Mouse (Mus musculus): ENCODE measurements around the gene Med27.

The Med27 gene

DNA sequence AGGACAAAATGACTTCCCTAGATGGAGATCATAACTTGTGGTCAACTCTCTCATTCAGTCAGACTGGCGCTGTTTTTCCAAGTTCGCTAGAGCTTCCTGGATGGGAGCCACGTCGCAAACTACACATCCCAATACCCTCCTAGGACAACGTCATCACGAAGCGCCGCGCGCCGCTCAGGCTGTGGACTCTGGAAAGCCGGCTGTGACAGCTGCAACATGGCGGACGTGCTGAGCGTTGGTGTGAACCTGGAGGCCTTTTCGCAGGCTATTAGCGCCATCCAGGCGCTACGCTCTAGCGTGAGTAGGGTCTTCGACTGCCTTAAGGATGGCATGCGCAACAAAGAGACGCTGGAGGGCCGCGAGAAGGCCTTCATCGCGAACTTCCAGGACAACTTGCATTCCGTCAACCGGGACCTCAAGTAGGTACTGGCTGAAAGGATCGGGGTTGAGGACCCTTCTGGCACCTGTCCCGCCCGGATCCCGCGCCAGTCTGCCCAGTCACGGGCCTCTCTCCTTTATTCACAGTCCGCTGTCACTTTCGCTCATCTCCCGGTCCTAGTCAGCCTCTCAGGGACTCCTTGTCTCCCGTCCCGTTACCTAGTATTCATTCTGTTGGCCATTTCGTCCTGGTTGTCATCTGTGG is at the start of gene Med27:
Med27 (plus strand) TSS at position 191 of the 643 bp plus-strand sequence.
- in situ Hi-C loops (cut with MseI, MboI) = no loop called here

GRCm38 (mm10) chr2:29309966-29310365 is 36.7 kb upstream of the Med27 start:
- in situ Hi-C loops (cut with MseI, MboI) = no loop called here

DNA sequence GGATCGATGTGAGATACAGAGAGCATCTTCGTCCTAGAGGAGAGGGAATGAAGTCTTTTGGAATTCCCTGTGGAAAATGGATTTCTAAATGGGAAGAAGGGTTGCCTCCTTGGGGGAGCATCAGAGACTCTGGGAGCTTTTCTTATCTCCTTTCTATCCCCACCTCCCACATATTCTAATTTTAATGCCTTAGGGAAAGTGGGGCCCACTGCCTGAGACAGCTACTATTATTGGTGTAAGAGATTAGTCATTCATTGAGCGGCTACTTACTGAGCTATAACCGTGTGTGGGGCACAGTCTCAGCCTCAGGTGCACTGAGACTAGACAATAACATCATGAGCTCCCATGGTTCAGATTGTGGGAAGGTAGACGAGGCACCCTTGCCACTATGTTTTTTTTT is 34.6 kb upstream of the Med27 start:
- in situ Hi-C loops (cut with MseI, MboI) = no loop called here

DNA sequence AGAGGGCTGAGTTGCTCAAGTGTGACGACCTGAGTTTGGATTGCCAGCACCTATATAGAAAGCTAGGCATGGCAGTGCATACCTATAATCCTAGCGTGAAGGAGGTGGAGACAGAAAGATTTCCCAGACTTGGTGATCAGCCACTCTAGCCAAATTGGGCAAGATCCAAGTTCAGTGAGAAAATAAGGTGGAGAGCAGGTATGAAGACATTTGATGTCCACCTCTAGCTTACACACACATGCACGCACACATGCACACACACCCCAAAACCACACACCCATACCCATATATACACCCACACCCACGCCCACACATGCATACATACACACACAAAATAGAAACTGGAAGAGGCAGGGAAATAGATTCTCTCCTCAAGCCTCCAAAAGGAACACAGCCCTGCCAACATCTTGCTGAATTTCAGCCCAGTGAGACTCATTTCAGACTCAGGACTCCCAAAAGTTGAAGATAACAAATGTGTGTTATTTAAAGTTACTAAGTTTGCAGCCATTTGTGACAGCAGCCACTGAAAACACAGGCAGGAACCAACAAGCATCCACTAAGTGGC is 28.6 kb upstream of the Med27 start:
- in situ Hi-C loops (cut with MseI, MboI) = no loop called here

DNA sequence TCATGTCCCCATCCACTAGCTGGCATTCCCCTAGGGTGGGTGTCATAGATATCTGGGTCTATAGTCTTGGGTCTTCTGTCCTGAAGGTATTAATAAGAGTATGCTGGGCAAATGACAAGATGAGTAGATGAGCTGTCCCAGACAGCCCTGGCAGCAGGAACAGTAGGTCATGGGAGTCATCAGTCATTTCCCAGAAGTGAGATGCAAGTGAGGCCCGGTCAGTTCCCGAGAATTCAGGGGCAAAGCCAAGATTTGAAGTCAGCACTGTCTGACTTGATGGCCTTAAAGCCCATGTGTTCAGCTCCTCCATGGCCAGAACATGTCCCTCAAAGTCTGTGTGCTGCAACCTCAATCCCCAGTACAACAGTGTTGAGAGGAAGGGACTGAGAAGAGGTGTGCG is 28.0 kb upstream of the Med27 start:
- in situ Hi-C loops (cut with MseI, MboI) = no loop called here

DNA sequence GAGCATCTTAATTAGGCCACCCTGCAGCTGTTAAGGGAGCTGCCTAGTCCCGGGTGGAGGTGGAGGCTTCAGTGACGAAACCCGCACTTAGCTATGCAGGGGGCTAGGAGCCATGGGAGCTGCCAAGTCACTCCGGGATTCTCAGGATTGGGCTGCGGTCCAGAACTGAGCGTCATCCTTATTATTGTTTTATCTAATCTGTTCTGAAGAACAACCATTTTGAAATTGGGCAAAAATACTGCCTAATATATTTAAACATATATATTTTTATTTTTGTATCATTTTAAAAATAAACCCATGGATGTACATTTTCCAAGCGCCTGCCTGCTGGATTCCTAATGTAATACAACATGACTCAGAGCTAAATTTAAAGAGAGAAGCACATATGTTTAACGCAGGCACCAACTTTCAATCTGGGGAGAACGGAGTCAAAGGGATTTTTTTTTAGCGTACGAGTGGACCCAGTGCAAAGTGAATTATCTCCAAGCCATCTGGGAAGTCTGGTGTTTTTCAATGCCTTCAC is 26.3 kb upstream of the Med27 start:
- in situ Hi-C loops (cut with MseI, MboI) = no loop called here

DNA sequence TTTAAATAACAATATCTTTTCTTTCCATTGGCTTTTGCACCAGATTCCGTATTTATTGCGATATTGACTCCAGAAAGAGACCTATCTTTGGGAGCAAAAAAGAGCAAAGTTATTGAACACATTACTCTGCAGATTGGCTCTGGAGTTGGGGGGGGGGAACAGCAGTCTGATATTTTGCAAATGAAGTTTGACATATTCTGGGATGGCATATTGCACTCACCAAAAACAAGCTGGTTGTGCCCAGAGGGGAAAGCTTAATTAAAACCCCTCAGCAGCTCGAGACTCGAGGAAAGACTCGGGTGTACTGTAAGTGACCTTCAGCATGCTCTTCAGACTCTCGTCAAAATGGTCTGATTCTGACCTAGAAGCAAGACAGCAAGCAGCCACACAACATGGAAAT is 25.8 kb upstream of the Med27 start:
- in situ Hi-C loops (cut with MseI, MboI) = no loop called here

- in situ Hi-C loops (cut with MseI, MboI) = no loop called here
Observed at GRCm38 (mm10) chr2:29324456-29324855, 22.2 kb upstream of the Med27 start.

GRCm38 (mm10) chr2:29330471-29330870 is 16.1 kb upstream of the Med27 start:
- in situ Hi-C loops (cut with MseI, MboI) = no loop called here

DNA sequence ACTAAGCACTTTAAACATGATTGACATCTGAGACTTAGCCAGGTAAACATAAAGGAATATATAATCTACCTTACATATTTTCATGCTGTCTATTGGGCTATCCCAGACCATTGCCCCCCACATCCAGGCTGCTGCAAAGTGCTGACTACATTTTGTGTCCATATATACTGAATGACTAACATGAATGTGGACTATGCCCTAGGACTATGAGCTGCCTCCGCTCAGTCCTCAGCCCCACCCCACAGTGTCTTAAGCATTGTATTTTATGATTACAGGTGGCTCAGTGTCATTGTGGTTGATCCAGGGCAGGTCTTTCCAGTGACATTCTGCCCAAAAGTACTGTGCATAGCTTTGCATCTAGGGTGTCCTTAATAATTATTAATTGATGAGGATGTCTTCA is 8.2 kb upstream of the Med27 start:
- in situ Hi-C loops (cut with MseI, MboI) = no loop called here

GRCm38 (mm10) chr2:29358696-29359375 is 12.2 kb downstream of the Med27 start:
- in situ Hi-C loops (cut with MseI, MboI) = no loop called here

- in situ Hi-C loops (cut with MseI, MboI) = no loop called here
Observed at GRCm38 (mm10) chr2:29360956-29361355, 14.3 kb downstream of the Med27 start.

DNA sequence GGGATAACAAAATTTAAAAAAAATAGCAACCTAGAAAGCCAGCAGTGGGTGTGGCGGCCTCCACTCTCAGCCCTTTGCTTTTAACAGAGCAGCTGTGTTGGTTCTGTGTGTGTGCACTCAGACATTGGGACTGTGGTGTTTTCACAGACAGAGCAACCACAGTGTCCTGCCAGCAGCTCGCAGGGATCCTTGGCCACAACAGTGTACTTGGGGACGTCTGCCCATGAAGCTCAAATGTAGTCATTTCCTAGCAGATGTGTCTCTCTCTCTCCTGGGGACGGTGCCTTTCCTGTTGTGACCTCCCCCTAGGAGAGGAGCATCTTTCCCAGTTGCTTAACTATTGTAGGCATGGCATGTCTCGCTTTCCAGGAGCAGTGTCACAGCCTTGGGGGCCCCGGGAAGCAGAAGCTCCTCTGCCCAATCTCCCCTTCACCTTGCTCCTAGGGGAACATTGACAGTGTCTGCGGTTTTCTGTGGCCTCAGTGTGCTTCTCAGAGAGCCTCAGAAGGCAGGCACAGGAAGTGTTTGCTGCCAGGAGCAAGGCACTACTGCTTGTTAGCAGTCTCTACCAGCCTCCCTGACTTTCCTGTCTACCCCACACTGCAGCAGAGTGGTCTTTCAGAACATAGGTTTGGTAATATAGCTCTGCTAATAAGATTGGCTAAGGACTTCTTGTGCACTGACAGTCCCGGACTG is 18.5 kb downstream of the Med27 start:
- in situ Hi-C loops (cut with MseI, MboI) = no loop called here

DNA sequence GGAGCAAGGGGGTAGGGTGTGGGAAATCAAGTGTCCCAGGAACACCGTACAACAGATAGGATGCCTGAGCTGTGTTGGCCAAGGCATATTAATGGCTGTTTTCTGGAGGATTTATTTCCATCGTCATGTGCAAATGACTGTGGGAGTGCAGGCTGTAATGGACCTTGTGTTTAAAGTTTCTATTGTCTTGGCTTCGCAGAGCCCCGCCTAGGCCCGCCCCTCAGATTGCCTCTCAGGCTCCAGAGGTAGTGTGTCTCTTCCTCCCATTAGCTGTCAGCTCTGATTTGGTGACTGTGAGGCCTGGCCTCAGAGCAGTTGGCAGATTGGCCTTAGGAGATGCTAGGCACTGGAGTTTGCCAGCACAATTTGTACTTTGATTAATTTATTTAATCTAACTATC is 22.1 kb downstream of the Med27 start:
- in situ Hi-C loops (cut with MseI, MboI) = no loop called here

DNA sequence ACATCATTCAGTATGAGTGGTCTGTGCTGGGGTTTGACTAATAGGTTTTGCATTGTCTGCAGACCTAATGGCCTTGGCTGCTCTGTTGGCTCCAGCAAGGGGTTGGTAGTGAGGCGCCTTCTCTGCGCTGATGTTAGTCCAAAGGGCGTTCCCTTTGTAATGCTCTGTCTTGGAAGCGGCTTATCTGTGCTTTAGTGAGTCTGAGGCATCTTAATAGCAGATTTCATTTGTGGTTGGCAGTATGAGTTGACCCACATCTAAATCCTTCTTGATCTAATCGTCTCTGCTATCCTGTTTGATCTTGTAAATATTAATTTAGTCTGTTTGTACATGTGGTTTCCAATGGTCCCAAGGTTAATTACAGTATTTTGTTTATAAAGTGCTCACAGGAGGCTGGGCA is 25.6 kb downstream of the Med27 start:
- in situ Hi-C loops (cut with MseI, MboI) = no loop called here

DNA sequence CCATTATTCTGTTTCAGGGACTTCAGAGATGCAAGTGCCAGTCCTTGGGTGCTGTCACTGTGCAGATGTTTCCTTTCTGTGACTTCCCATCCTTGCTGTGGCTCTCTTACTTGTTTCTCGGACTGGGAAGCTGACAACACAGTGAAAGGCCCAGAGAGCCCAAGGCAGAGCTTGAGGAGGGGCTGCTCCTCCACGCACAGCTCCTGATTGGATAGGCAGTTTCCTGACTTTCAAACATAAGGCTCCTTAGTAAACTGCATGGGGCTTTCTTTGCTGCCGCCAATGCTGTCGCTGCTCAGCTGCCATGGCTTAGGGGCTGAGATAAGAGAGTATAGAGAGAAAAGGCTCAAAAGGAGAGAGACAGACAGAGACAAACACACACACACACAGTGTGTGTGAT is 35.1 kb downstream of the Med27 start:
- in situ Hi-C loops (cut with MseI, MboI) = no loop called here

- in situ Hi-C loops (cut with MseI, MboI) = no loop called here
Observed at GRCm38 (mm10) chr2:29382583-29382982, 36.0 kb downstream of the Med27 start.

DNA sequence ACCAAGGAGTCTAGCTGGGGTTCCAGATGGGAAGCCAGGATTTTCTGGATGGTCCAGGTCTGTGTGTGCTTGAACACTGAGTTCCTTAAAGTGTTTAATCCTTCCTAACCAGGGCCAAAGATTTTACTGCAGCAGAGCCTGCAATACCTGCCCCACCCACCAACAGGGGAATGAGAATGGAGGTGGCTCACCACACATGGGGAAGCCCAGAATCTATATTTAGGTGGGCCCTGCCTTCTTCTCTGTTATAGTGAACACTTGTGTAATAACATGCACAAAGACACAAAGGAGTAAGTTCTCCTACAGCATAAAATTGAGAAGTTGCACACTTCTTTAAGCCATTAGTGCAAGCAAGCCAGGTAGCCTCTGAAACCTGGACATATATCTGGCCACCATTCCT is 36.5 kb downstream of the Med27 start:
- in situ Hi-C loops (cut with MseI, MboI) = no loop called here

DNA sequence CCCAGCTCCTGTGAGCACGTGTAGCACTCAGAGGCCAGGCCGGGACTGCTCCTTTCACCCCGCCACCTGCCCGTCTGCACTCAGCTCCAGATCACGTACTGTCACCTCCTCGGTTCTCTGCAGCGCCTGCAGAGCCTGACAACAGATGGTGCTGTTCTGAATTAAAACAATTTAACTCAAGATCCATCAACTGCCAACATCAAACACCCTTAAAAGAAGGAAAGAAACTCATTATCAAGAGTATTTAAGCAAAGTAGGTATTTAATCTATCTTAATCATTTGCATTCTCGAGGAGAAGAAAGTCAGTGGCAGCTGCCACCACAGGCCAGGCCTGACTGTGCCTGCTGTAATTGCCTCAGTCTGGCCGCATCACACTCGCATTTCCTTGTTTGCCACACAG is 38.8 kb downstream of the Med27 start:
- in situ Hi-C loops (cut with MseI, MboI) = no loop called here

GRCm38 (mm10) chr2:29387268-29387667 is 40.6 kb downstream of the Med27 start:
- in situ Hi-C loops (cut with MseI, MboI) = no loop called here

- in situ Hi-C loops (cut with MseI, MboI) = no loop called here
Observed at GRCm38 (mm10) chr2:29388937-29389336, 42.3 kb downstream of the Med27 start.

- in situ Hi-C loops (cut with MseI, MboI) = no loop called here
Observed at GRCm38 (mm10) chr2:29391086-29391485, 44.5 kb downstream of the Med27 start.
